Mouse (Mus musculus) heart, embryonic 10.5 days (tissue): ENCODE measurements around the gene Erc2. TPM values are rescaled to one million over a fixed set of nuclear protein-coding genes. Genes with fewer than 3 reads are reported as not detected.
A peak's percentile ranks its signal among the peaks of the same experiment; 100 is the strongest.

ENCODE experiments used
- DNase-seq: peaks from one replicate; pipeline ENCODE4 v3.0.0-alpha.2; 2017; ENCODE audit warnings: low spot score
- H3K27ac ChIP-seq: fragments of 300-500 bp; sonication (generic); 2 replicates; pipeline ENCODE4 v1.5.1; 2016; ENCODE audit warnings: mild to moderate bottlenecking
- H3K27me3 ChIP-seq: fragments of 300-500 bp; sonication (generic); 2 replicates; pipeline ENCODE4 v1.6.1; 2016; ENCODE audit warnings: mild to moderate bottlenecking; ENCODE audit not compliant: poor library complexity, insufficient read depth, severe bottlenecking
- H3K36me3 ChIP-seq: fragments of 300-500 bp; sonication (generic); 2 replicates; pipeline ENCODE4 v1.6.1; 2016; ENCODE audit warnings: mild to moderate bottlenecking, moderate library complexity
- H3K4me1 ChIP-seq: fragments of 300-500 bp; sonication (generic); 2 replicates; pipeline ENCODE4 v1.6.1; 2016; ENCODE audit warnings: mild to moderate bottlenecking
- H3K4me3 ChIP-seq: fragments of 300-500 bp; sonication (generic); 2 replicates; pipeline ENCODE4 v1.5.1; 2016; ENCODE audit warnings: mild to moderate bottlenecking, moderate library complexity
- H3K9me3 ChIP-seq: fragments of 300-500 bp; sonication (generic); 2 replicates; pipeline ENCODE4 v1.6.1; 2016; ENCODE audit warnings: mild to moderate bottlenecking, moderate library complexity
- WGBS: fragments of 180-500 bp; shearing (Covaris S2); methylation state at CpG from one replicate; pipeline ENCODE4 v1.1.7; 2016; 5-methylcytosine and 5-hydroxymethylcytosine counted together
- polyA plus RNA-seq: library from polyadenylated mRNA; unstranded; fragments of >200 nt; fragmentation: Nextera tagmentation; extraction: Ambion mirVana; gene quantifications from 2 replicates; pipeline ENCODE4 v1.2.1, GENCODE M21; 2016

Erc2 gene
- polyA plus RNA-seq, 1 experiment from 2014 or later = 4.8 TPM

- H3K27ac ChIP-seq = peak overlapping the region; percentile 9; the same call in 1 of the 2 replicates
- WGBS = 74% methylated on average over 9 of the region's 9 CpGs
- H3K36me3 ChIP-seq = no peaks in the 10 kb centered on the region
- peaks cover 51% of the 10 kb centered on the region for H3K4me1 ChIP-seq
- no peaks in the 10 kb centered on the region for H3K27me3 ChIP-seq
- peak; percentile 5 for DNase-seq
- H3K4me3 ChIP-seq = no peak overlapping the region
- no peaks in the 10 kb centered on the region for H3K9me3 ChIP-seq
Observed at GRCm38 (mm10) chr14:28419188-28419587, 797.0 kb downstream of the Erc2 start.

- no peaks in the 10 kb centered on the region for H3K9me3 ChIP-seq
- H3K4me1 ChIP-seq = peaks cover 51% of the 10 kb centered on the region
- no peaks in the 10 kb centered on the region for H3K27me3 ChIP-seq
- H3K4me3 ChIP-seq = no peak overlapping the region
- no peak for DNase-seq
- peak overlapping the region; percentile 59; the same call in 1 of the 2 replicates for H3K27ac ChIP-seq
- 77% methylated on average over 11 of the region's 11 CpGs for WGBS
- H3K36me3 ChIP-seq = no peaks in the 10 kb centered on the region
Observed at GRCm38 (mm10) chr14:28420596-28420995, 798.4 kb downstream of the Erc2 start.

- Histone ChIP-seq H3K27me3 (no peaks in the 10 kb centered on the region), H3K27ac (no peak overlapping the region), H3K9me3 (no peaks in the 10 kb centered on the region), H3K36me3 (no peaks in the 10 kb centered on the region), H3K4me1 (peaks cover 8% of the 10 kb centered on the region), H3K4me3 (no peak overlapping the region)
- DNase-seq = no peak
- WGBS = 76% methylated on average over 2 of the region's 2 CpGs
Observed at GRCm38 (mm10) chr14:28426610-28427009, 804.4 kb downstream of the Erc2 start.

- 84% methylated on average over 7 of the region's 7 CpGs for WGBS
- no peak for DNase-seq
- H3K27ac ChIP-seq = no peak overlapping the region
Observed at GRCm38 (mm10) chr14:28431703-28432309, 809.6 kb downstream of the Erc2 start.

GRCm38 (mm10) chr14:28434996-28435395, 812.8 kb downstream of the Erc2 start:
- WGBS = 69% methylated on average over 7 of the region's 7 CpGs
- H3K36me3 ChIP-seq = no peaks in the 10 kb centered on the region
- no peak overlapping the region for H3K4me3 ChIP-seq
- H3K9me3 ChIP-seq = no peaks in the 10 kb centered on the region
- DNase-seq = no peak
- H3K27me3 ChIP-seq = no peaks in the 10 kb centered on the region
- no peak overlapping the region for H3K27ac ChIP-seq
- H3K4me1 ChIP-seq = no peaks in the 10 kb centered on the region

More at GRCm38 (mm10) chr14:28431703-28432309, 809.6 kb downstream of the Erc2 start:
- Histone ChIP-seq H3K4me3 (no peak overlapping the region), H3K36me3 (no peaks in the 10 kb centered on the region), H3K27me3 (no peaks in the 10 kb centered on the region), H3K9me3 (no peaks in the 10 kb centered on the region), H3K4me1 (no peaks in the 10 kb centered on the region)

- Histone ChIP-seq H3K9me3 (no peaks in the 10 kb centered on the region), H3K27ac (no peak overlapping the region), H3K27me3 (0 out of 2 replicates have a peak, but pooled peaks cover 5% of the 10 kb centered on the region), H3K4me1 (peaks cover 27% of the 10 kb centered on the region), H3K4me3 (no peak overlapping the region), H3K36me3 (no peaks in the 10 kb centered on the region)
- WGBS = 77% methylated on average over 6 of the region's 6 CpGs
- DNase-seq = no peak
Observed at GRCm38 (mm10) chr14:28439171-28439570, 816.9 kb downstream of the Erc2 start.

- 38% methylated on average over 14 of the region's 14 CpGs for WGBS
- Histone ChIP-seq H3K4me1 (peaks cover 27% of the 10 kb centered on the region), H3K36me3 (no peaks in the 10 kb centered on the region), H3K4me3 (no peak overlapping the region), H3K27me3 (0 out of 2 replicates have a peak, but pooled peaks cover 5% of the 10 kb centered on the region), H3K27ac (peak overlapping the region; percentile 57; the same call in 1 of the 2 replicates), H3K9me3 (no peaks in the 10 kb centered on the region)
- no peak for DNase-seq
Observed at GRCm38 (mm10) chr14:28441240-28441967, 819.2 kb downstream of the Erc2 start.

GRCm38 (mm10) chr14:28443254-28443944, 821.2 kb downstream of the Erc2 start:
- peaks cover 27% of the 10 kb centered on the region for H3K4me1 ChIP-seq
- WGBS = 72% methylated on average over 7 of the region's 7 CpGs
- 0 out of 2 replicates have a peak, but pooled peaks cover 5% of the 10 kb centered on the region for H3K27me3 ChIP-seq
- no peaks in the 10 kb centered on the region for H3K36me3 ChIP-seq
- no peak for DNase-seq
- H3K27ac ChIP-seq = 0 out of 2 replicates have a peak overlapping the region, but pooled peaks have one; percentile 13
- no peaks in the 10 kb centered on the region for H3K9me3 ChIP-seq
- no peak overlapping the region for H3K4me3 ChIP-seq

GRCm38 (mm10) chr14:28445737-28446136, 823.5 kb downstream of the Erc2 start:
- 45% methylated on average over 6 of the region's 6 CpGs for WGBS
- no peaks in the 10 kb centered on the region for H3K36me3 ChIP-seq
- no peaks in the 10 kb centered on the region for H3K9me3 ChIP-seq
- H3K27ac ChIP-seq = no peak overlapping the region
- H3K4me1 ChIP-seq = peaks cover 30% of the 10 kb centered on the region
- H3K4me3 ChIP-seq = no peak overlapping the region
- 0 out of 2 replicates have a peak, but pooled peaks cover 5% of the 10 kb centered on the region for H3K27me3 ChIP-seq
- no peak for DNase-seq

- H3K4me1 ChIP-seq = peaks cover 17% of the 10 kb centered on the region
- 69% methylated on average over 9 of the region's 9 CpGs for WGBS
- no peak overlapping the region for H3K4me3 ChIP-seq
- DNase-seq = no peak
- no peaks in the 10 kb centered on the region for H3K27me3 ChIP-seq
- no peak overlapping the region for H3K27ac ChIP-seq
- no peaks in the 10 kb centered on the region for H3K9me3 ChIP-seq
- no peaks in the 10 kb centered on the region for H3K36me3 ChIP-seq
Observed at GRCm38 (mm10) chr14:28451771-28452170, 829.5 kb downstream of the Erc2 start.

GRCm38 (mm10) chr14:28456372-28457076, 834.3 kb downstream of the Erc2 start:
- H3K4me1 ChIP-seq = peaks cover 5% of the 10 kb centered on the region; the same call in 1 of the 2 replicates
- no peaks in the 10 kb centered on the region for H3K9me3 ChIP-seq
- H3K4me3 ChIP-seq = no peak overlapping the region
- DNase-seq = no peak
- H3K36me3 ChIP-seq = no peaks in the 10 kb centered on the region
- H3K27me3 ChIP-seq = no peaks in the 10 kb centered on the region
- 78% methylated on average over 7 of the region's 7 CpGs for WGBS
- no peak overlapping the region for H3K27ac ChIP-seq

- Histone ChIP-seq H3K4me1 (no peaks in the 10 kb centered on the region), H3K27ac (no peak overlapping the region), H3K36me3 (no peaks in the 10 kb centered on the region), H3K9me3 (no peaks in the 10 kb centered on the region), H3K27me3 (no peaks in the 10 kb centered on the region), H3K4me3 (no peak overlapping the region)
- DNase-seq = no peak
- WGBS = 78% methylated on average over 3 of the region's 3 CpGs
Observed at GRCm38 (mm10) chr14:28457428-28457827, 835.2 kb downstream of the Erc2 start.
